Mouse (Mus musculus) liver, adult (tissue): ENCODE results near the gene Myh9.

Experiments used
- GATA4 ChIP-seq: IDR thresholded peaks from 2 replicates; pipeline ENCODE4 v1.6.1; 2014; ENCODE audit warnings: mild to moderate bottlenecking, low read length; ENCODE audit not compliant: insufficient replicate concordance

Gene Myh9

GRCm38 (mm10) chr15:77825382-77825781 is 16.6 kb downstream of the Myh9 start:
- TF ChIP-seq GATA4: no peak

GRCm38 (mm10) chr15:77824321-77824720 is 17.7 kb downstream of the Myh9 start:
- TF ChIP-seq GATA4: no peak

GRCm38 (mm10) chr15:77823634-77824033 is 18.3 kb downstream of the Myh9 start:
- TF ChIP-seq GATA4: no peak

- TF ChIP-seq GATA4: no peak
These were observed 18.8 kb downstream of the Myh9 start for GRCm38 (mm10) chr15:77823196-77823595.

- TF ChIP-seq GATA4: no peak
These were observed 19.3 kb downstream of the Myh9 start for GRCm38 (mm10) chr15:77822671-77823070.

- TF ChIP-seq GATA4: peak; percentile 58; the same call in 1 of the 2 replicates
These were observed 19.9 kb downstream of the Myh9 start for GRCm38 (mm10) chr15:77822057-77822466.

GRCm38 (mm10) chr15:77821424-77821823 is 20.6 kb downstream of the Myh9 start:
- TF ChIP-seq GATA4: no peak

- peak; percentile 63; the same call in 1 of the 2 replicates for TF ChIP-seq GATA4
These were observed 21.4 kb downstream of the Myh9 start for GRCm38 (mm10) chr15:77820480-77821163.

GRCm38 (mm10) chr15:77819894-77820387 is 22.0 kb downstream of the Myh9 start:
- TF ChIP-seq GATA4: 0 out of 2 replicates have a peak, but pooled peaks have one; percentile 28

GRCm38 (mm10) chr15:77818556-77819158 is 23.3 kb downstream of the Myh9 start:
- no peak for TF ChIP-seq GATA4

- no peak for TF ChIP-seq GATA4
These were observed 24.6 kb downstream of the Myh9 start for GRCm38 (mm10) chr15:77817417-77817816.

GRCm38 (mm10) chr15:77816601-77816950 is 25.4 kb downstream of the Myh9 start:
- no peak; the same call in 1 of the 2 replicates for TF ChIP-seq GATA4

GRCm38 (mm10) chr15:77815867-77816600 is 25.9 kb downstream of the Myh9 start:
- TF ChIP-seq GATA4: peak; percentile 6; the same call in 1 of the 2 replicates

GRCm38 (mm10) chr15:77813639-77814375 is 28.2 kb downstream of the Myh9 start:
- peak; percentile 50; the same call in 1 of the 2 replicates for TF ChIP-seq GATA4

GRCm38 (mm10) chr15:77812578-77812977 is 29.4 kb downstream of the Myh9 start:
- no peak for TF ChIP-seq GATA4
